Mouse (Mus musculus): ENCODE measurements around the gene Ovol2.

- TF ChIP-seq CTCF (IDR thresholded peaks at IDR 0.05; ENCODE audit: extremely low read depth, insufficient read depth, insufficient read length, insufficient replicate concordance) (no peak), POLR2A (IDR thresholded peaks at IDR 0.05; ENCODE audit: low read depth, low read length) (no peak)
Observed at GRCm38 (mm10) chr2:144329451-144329850, 2.5 kb downstream of the Ovol2 start.

Measured in spleen, adult 2 months (tissue).